Mouse (Mus musculus) 416B (cell line): Measurements from ENCODE around the gene Ctc1.
A peak's percentile ranks its signal among the peaks of the same experiment; 100 is the strongest.

Experiments used
- DNase-seq: peaks from one replicate; pipeline ENCODE4 v3.0.0; 2011; ENCODE audit warnings: low read depth

Gene Ctc1

GRCm38 (mm10) chr11:69008182-69009121 is 7.3 kb upstream of the Ctc1 start, which contains the start of gene Pfas:
Gene Pfas (minus strand): TSS chr11:69008460.
- DNase-seq = peak; percentile 97

- no peak for DNase-seq
Observed at GRCm38 (mm10) chr11:69009508-69009907, 6.2 kb upstream of the Ctc1 start.

GRCm38 (mm10) chr11:69010400-69011323 is 5.0 kb upstream of the Ctc1 start:
- no peak for DNase-seq

GRCm38 (mm10) chr11:69011445-69011844 is 4.3 kb upstream of the Ctc1 start:
- DNase-seq = peak; percentile 59

GRCm38 (mm10) chr11:69012071-69012601 is 3.6 kb upstream of the Ctc1 start:
- peak; percentile 96 for DNase-seq

GRCm38 (mm10) chr11:69016755-69017154 is 1.0 kb downstream of the Ctc1 start:
- DNase-seq = no peak

- no peak for DNase-seq
Observed at GRCm38 (mm10) chr11:69020691-69021090, 5.0 kb downstream of the Ctc1 start.

- no peak for DNase-seq
Observed at GRCm38 (mm10) chr11:69026562-69026961, 10.9 kb downstream of the Ctc1 start.

- peak; percentile 77 for DNase-seq
Observed at GRCm38 (mm10) chr11:69028805-69029204, 13.1 kb downstream of the Ctc1 start.

GRCm38 (mm10) chr11:69033552-69033951 is 17.8 kb downstream of the Ctc1 start:
- no peak for DNase-seq

GRCm38 (mm10) chr11:69034585-69034984 is 18.9 kb downstream of the Ctc1 start:
- DNase-seq = no peak

- no peak for DNase-seq
Observed at GRCm38 (mm10) chr11:69035411-69035810, 19.7 kb downstream of the Ctc1 start.

- peak; percentile 87 for DNase-seq
Observed at GRCm38 (mm10) chr11:69035849-69036248, 20.1 kb downstream of the Ctc1 start.

- peak; percentile 88 for DNase-seq
Observed at GRCm38 (mm10) chr11:69036486-69037230, 20.9 kb downstream of the Ctc1 start.

GRCm38 (mm10) chr11:69037231-69038061 is 21.7 kb downstream of the Ctc1 start:
- DNase-seq = peak; percentile 94

GRCm38 (mm10) chr11:69038173-69038572 is 22.5 kb downstream of the Ctc1 start:
- no peak for DNase-seq

GRCm38 (mm10) chr11:69045531-69046394 is 30.1 kb downstream of the Ctc1 start, which contains the start of gene Aurkb:
Gene Aurkb (plus strand): TSS chr11:69045647.
- DNase-seq = peak; percentile 94

GRCm38 (mm10) chr11:69046395-69046774 is 30.7 kb downstream of the Ctc1 start:
- no peak for DNase-seq

- DNase-seq = no peak
Observed at GRCm38 (mm10) chr11:69047592-69047991, 31.9 kb downstream of the Ctc1 start.

GRCm38 (mm10) chr11:69048151-69048550 is 32.4 kb downstream of the Ctc1 start:
- no peak for DNase-seq
